Mouse (Mus musculus): ENCODE results near the gene Plk2.

DNA sequence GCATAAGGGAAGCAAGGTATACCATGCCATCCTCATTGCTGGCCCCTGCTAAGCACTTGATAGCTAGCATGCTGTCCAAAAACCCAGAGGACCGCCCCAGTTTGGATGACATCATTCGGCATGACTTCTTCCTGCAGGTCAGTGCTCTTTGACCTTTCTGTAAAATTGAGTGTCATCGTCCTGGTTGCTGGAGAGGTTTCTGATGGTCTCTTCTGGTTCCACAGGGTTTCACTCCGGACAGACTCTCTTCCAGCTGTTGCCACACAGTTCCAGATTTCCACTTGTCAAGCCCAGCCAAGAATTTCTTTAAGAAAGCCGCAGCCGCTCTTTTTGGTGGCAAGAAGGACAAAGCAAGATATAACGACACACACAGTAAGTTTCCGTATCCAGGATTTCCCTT is 2.9 kb downstream of the Plk2 start:
- TF ChIP-seq POLR2A (IDR thresholded peaks at IDR 0.05; ENCODE audit: low read depth, low read length) (no peak), CTCF (IDR thresholded peaks at IDR 0.05; ENCODE audit: extremely low read depth, insufficient read depth, insufficient read length, insufficient replicate concordance) (no peak)

Data from spleen, adult 2 months (tissue).